Mouse (Mus musculus) limb, embryonic 12.5 days (tissue): ENCODE measurements around the gene Paf1. TPM values are rescaled to one million over a fixed set of nuclear protein-coding genes. Genes with fewer than 3 reads are reported as not detected.

Experiments
- ATAC-seq: fragments of 200-750 bp; cut with Nextera tagmentation; 2 replicates; pipeline ENCODE4 v1.8.0; 2017; ENCODE audit warnings: low read depth, moderate TSS enrichment; ENCODE audit not compliant: insufficient number of reproducible peaks, insufficient read depth, low FRiP score, low TSS enrichment
- H3K27ac ChIP-seq: fragments of 300-500 bp; sonication (generic); 2 replicates; pipeline ENCODE4 v1.5.1; 2016; ENCODE audit warnings: mild to moderate bottlenecking, moderate library complexity
- H3K27me3 ChIP-seq: fragments of 300-500 bp; sonication (generic); 2 replicates; pipeline ENCODE4 v1.6.1; 2016; ENCODE audit warnings: mild to moderate bottlenecking, moderate library complexity
- H3K36me3 ChIP-seq: fragments of 300-500 bp; sonication (generic); 2 replicates; pipeline ENCODE4 v1.6.1; 2016; ENCODE audit warnings: mild to moderate bottlenecking, moderate library complexity
- H3K4me1 ChIP-seq: fragments of 300-500 bp; sonication (generic); replicated peaks from 2 replicates; pipeline ENCODE4 v1.6.1; 2016
- H3K4me2 ChIP-seq: fragments of 300-500 bp; sonication (generic); 2 replicates; pipeline ENCODE4 v1.6.1; 2016; ENCODE audit warnings: mild to moderate bottlenecking, moderate library complexity
- H3K4me3 ChIP-seq: fragments of 300-500 bp; sonication (generic); replicated peaks from 2 replicates; pipeline ENCODE4 v1.5.1; 2016; ENCODE audit warnings: mild to moderate bottlenecking
- H3K9ac ChIP-seq: fragments of 300-500 bp; sonication (generic); replicated peaks from 2 replicates; pipeline ENCODE4 v1.6.1; 2016; ENCODE audit warnings: mild to moderate bottlenecking, moderate library complexity
- H3K9me3 ChIP-seq: fragments of 300-500 bp; sonication (generic); 2 replicates; pipeline ENCODE4 v1.6.1; 2016; ENCODE audit warnings: mild to moderate bottlenecking, moderate library complexity
- WGBS: fragments of 180-500 bp; shearing (Covaris S2); methylation state at CpG from one replicate; pipeline ENCODE4 v1.1.7; 2016; 5-methylcytosine and 5-hydroxymethylcytosine counted together
- polyA plus RNA-seq: library from polyadenylated mRNA; unstranded; fragments of >200 nt; fragmentation: Nextera tagmentation; extraction: Ambion mirVana; gene quantifications from 2 replicates; pipeline ENCODE4 v1.2.1, GENCODE M21; 2016

The Paf1 gene
- polyA plus RNA-seq, 1 experiment from 2014 or later: 86.8 TPM

GRCm38 (mm10) chr7:28378769-28379651, 13.7 kb upstream of the Paf1 start:
- H3K4me3 ChIP-seq: peak overlapping the region; percentile 67
- no peaks in the 10 kb centered on the region for H3K9me3 ChIP-seq
- no peaks in the 10 kb centered on the region for H3K27me3 ChIP-seq
- WGBS: 2% methylated on average over 53 of the region's 53 CpGs
- H3K36me3 ChIP-seq: peaks cover 9% of the 10 kb centered on the region
- H3K27ac ChIP-seq: peak overlapping the region; percentile 89
- peak overlapping the region; percentile 93 for H3K4me2 ChIP-seq
- peak; percentile 5; the same call in 1 of the 2 replicates for ATAC-seq
- H3K9ac ChIP-seq: peak overlapping the region; percentile 83
- H3K4me1 ChIP-seq: peaks cover 72% of the 10 kb centered on the region

DNA sequence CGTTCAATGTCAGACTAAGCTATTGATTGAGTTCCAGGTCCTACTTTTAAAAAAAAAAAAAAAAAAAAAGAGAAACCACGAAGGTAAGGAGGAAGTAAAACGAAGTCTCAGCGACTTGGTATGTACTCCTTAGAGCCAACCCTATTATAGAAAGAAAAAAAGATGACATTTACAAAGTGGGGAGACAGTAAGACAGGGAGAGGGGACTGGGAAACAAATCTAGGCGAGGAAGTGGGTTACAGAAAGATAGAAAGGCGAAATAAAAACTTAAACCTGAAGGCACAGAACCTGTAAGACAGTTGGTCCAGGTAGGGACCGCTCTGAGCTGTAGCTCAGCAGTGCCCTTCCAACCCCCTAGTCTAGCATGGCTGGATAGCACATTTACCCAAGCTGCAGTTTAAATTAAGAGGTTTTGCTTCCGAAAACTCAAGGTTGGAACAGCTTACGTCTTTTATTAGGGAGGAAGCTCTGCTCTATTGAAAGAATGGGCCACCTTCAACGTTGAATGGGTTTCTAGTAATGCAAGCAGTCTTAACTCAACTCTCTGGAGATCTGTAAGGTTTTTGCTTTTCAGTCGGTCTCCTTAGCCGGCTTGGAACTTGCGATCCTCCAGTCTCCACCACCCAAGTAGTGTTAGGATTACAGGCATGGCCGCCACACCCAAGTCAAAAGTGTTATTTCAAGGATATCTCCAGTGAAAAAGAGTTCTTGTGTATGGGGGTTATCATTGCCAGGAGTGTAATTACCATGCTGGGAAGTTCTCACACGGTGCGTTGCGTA, 12.3 kb upstream of the Paf1 start, which contains the start of gene Zfp36:
Zfp36 (minus strand) TSS at position 17 of the 780 bp plus-strand sequence.
- Histone ChIP-seq H3K4me1 (peaks cover 70% of the 10 kb centered on the region), H3K27me3 (no peaks in the 10 kb centered on the region), H3K4me2 (peak within 1 kb of the TSS; percentile 93), H3K9me3 (no peaks in the 10 kb centered on the region), H3K27ac (peak within 1 kb of the TSS; percentile 99), H3K9ac (peak within 1 kb of the TSS; percentile 83), H3K36me3 (peaks cover 15% of the 10 kb centered on the region), H3K4me3 (peak within 1 kb of the TSS; percentile 67)
- no peak for ATAC-seq
- 51% methylated on average over 17 of the region's 17 CpGs for WGBS

DNA sequence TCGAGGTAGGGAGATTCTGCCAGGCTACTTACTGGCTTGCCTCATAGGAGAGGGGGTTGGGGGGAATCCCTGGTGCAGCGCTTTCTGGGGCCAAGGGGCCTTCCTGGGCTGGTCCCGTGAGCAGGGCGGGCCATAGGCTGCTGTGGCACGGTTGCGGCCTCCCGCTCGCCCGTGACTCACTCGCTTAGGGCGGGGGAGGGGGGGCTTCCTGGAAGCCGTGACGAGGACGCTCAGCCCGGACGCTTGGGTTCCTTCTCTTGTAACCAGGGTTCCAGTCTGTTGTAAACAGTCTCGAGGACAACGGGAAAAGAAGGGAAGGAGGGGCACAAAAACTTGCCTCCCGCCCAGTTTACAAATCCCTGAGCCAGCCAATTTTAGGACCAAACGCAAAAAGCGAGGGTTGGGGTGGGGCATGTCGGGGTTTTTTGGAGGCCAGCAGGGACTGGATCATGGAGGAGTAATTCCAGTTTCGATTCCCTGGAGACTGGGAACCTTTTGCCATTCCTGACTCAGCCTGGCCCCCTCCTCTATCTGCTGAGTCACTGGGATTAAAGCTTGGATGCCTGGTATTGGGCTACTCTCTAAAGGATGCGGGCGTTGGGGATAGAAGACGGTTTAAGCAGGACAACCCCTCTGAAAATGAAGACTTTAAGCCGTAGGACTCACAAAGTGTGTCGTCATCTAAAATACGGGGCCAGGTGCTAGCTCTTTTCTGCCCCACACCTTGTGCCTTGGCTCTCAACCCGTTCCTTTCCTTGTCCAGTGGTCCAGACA, 11.5 kb upstream of the Paf1 start:
- peak overlapping the region; percentile 66 for H3K4me2 ChIP-seq
- 5% methylated on average over 30 of the region's 30 CpGs for WGBS
- 0 out of 2 replicates have a peak, but pooled peaks have one; percentile 13 for ATAC-seq
- no peaks in the 10 kb centered on the region for H3K9me3 ChIP-seq
- no peaks in the 10 kb centered on the region for H3K27me3 ChIP-seq
- peak overlapping the region; percentile 38 for H3K4me3 ChIP-seq
- H3K36me3 ChIP-seq: peaks cover 22% of the 10 kb centered on the region
- peak overlapping the region; percentile 63 for H3K9ac ChIP-seq
- peaks cover 67% of the 10 kb centered on the region for H3K4me1 ChIP-seq
- H3K27ac ChIP-seq: peak overlapping the region; percentile 99

- Histone ChIP-seq H3K9ac (peak overlapping the region; percentile 63), H3K4me2 (peak overlapping the region; percentile 66), H3K9me3 (no peaks in the 10 kb centered on the region), H3K4me3 (peak overlapping the region; percentile 38), H3K27me3 (no peaks in the 10 kb centered on the region), H3K4me1 (peaks cover 63% of the 10 kb centered on the region), H3K27ac (peak overlapping the region; percentile 99), H3K36me3 (peaks cover 24% of the 10 kb centered on the region)
- under 1% methylated on average over 20 of the region's 20 CpGs for WGBS
- ATAC-seq: peak; percentile 61
Measured at GRCm38 (mm10) chr7:28381938-28382337, 10.8 kb upstream of the Paf1 start.

DNA sequence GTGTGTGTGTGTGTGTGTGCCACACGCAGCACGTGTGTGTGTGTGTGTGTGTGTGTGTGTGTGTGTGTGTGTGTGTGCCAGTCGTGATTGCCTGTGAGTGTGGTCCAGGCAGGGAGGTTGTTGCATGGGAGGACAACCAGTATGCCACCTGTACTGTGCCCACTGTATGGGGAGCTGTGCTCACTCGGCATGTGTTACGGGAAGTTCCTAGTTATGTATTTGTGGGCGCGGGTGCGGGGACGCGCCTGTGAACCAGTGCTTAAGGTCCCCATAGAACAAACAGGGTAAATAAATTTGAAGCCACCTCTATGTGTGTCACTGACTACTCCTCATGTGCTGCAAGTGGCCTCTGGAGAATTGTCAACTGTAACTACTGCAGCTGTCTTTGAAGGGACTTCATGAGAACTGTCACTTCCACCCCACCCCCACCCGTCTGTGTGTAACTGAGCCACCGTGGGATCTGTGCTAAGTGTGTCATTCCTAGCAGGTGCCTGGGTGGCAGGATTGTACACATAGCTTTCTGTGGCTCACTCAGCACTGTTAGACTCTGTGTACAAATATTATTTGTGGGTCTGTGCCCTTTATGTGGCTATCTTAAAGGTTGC, 10.3 kb upstream of the Paf1 start:
- peak overlapping the region; percentile 38 for H3K4me3 ChIP-seq
- H3K9ac ChIP-seq: peak overlapping the region; percentile 63
- H3K27ac ChIP-seq: peak overlapping the region; percentile 99
- peak overlapping the region; percentile 66 for H3K4me2 ChIP-seq
- ATAC-seq: no peak
- H3K27me3 ChIP-seq: no peaks in the 10 kb centered on the region
- H3K9me3 ChIP-seq: no peaks in the 10 kb centered on the region
- peaks cover 58% of the 10 kb centered on the region for H3K4me1 ChIP-seq
- peaks cover 24% of the 10 kb centered on the region for H3K36me3 ChIP-seq
- 56% methylated on average over 10 of the region's 12 CpGs for WGBS

DNA sequence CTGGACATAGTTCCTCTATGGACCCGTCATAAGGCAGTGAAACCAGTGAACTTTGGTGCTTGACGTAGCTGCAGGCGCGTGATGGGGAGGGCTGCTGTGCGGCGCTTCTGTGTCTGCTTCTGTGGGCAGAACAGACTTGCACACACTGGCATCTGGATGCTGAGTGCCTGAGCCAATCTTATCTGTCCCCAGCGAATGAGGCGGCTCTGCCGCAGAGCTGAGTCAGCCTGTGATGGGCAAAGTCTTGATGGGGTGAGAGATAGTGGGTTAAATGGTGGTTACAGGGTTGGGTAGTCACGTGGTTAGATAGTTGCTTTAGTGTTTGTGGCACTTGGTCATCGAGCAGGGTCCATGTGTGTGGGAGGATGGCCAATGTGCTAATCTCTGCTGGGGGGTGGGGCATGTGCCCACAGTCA, 9.8 kb upstream of the Paf1 start:
- no peak overlapping the region for H3K4me3 ChIP-seq
- no peaks in the 10 kb centered on the region for H3K27me3 ChIP-seq
- no peak overlapping the region for H3K9ac ChIP-seq
- peak overlapping the region; percentile 66; the same call in 1 of the 2 replicates for H3K4me2 ChIP-seq
- H3K27ac ChIP-seq: peak overlapping the region; percentile 99
- no peak for ATAC-seq
- peaks cover 52% of the 10 kb centered on the region for H3K4me1 ChIP-seq
- H3K36me3 ChIP-seq: peaks cover 24% of the 10 kb centered on the region
- 74% methylated on average over 11 of the region's 11 CpGs for WGBS
- no peaks in the 10 kb centered on the region for H3K9me3 ChIP-seq

GRCm38 (mm10) chr7:28383606-28384005, 9.1 kb upstream of the Paf1 start:
- H3K9me3 ChIP-seq: no peaks in the 10 kb centered on the region
- H3K36me3 ChIP-seq: peaks cover 29% of the 10 kb centered on the region
- H3K27ac ChIP-seq: peak overlapping the region; percentile 99; the same call in 1 of the 2 replicates
- ATAC-seq: no peak
- peaks cover 46% of the 10 kb centered on the region for H3K4me1 ChIP-seq
- H3K27me3 ChIP-seq: no peaks in the 10 kb centered on the region
- H3K4me2 ChIP-seq: no peak overlapping the region
- no peak overlapping the region for H3K9ac ChIP-seq
- no peak overlapping the region for H3K4me3 ChIP-seq
- 83% methylated on average over 4 of the region's 4 CpGs for WGBS

- Histone ChIP-seq H3K4me2 (no peak overlapping the region), H3K36me3 (peaks cover 35% of the 10 kb centered on the region)
- 85% methylated on average over 6 of the region's 6 CpGs for WGBS
Measured at GRCm38 (mm10) chr7:28384162-28384561, 8.6 kb upstream of the Paf1 start.

DNA sequence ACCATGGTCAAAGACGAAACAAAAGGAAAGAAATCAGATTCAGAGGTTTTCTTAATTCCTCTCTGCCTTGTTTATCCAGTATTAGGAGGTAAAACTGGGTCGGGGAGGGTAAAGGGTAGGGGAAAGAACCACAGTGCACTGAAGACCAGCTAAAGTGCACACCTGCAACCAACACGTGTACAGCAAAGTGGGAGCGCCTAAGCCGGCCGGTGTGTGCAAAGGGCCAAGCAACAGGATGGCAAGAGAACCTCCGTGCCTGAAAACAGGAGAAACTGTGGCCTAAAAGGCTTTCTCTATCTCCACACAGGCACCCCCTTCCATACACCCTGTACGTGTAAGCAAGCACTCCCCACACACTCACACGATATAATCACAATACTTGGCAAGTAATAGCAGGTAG, 7.6 kb upstream of the Paf1 start:
- no peaks in the 10 kb centered on the region for H3K27me3 ChIP-seq
- no peak overlapping the region for H3K27ac ChIP-seq
- peaks cover 45% of the 10 kb centered on the region for H3K36me3 ChIP-seq
- no peak for ATAC-seq
- H3K9ac ChIP-seq: no peak overlapping the region
- H3K4me3 ChIP-seq: no peak overlapping the region
- peaks cover 35% of the 10 kb centered on the region for H3K4me1 ChIP-seq
- 85% methylated on average over 9 of the region's 9 CpGs for WGBS
- no peaks in the 10 kb centered on the region for H3K9me3 ChIP-seq
- H3K4me2 ChIP-seq: no peak overlapping the region

More at GRCm38 (mm10) chr7:28384162-28384561, 8.6 kb upstream of the Paf1 start:
- no peak overlapping the region for H3K27ac ChIP-seq
- no peaks in the 10 kb centered on the region for H3K27me3 ChIP-seq
- no peak overlapping the region for H3K9ac ChIP-seq
- no peaks in the 10 kb centered on the region for H3K9me3 ChIP-seq
- no peak overlapping the region for H3K4me3 ChIP-seq
- ATAC-seq: no peak
- H3K4me1 ChIP-seq: peaks cover 41% of the 10 kb centered on the region

DNA sequence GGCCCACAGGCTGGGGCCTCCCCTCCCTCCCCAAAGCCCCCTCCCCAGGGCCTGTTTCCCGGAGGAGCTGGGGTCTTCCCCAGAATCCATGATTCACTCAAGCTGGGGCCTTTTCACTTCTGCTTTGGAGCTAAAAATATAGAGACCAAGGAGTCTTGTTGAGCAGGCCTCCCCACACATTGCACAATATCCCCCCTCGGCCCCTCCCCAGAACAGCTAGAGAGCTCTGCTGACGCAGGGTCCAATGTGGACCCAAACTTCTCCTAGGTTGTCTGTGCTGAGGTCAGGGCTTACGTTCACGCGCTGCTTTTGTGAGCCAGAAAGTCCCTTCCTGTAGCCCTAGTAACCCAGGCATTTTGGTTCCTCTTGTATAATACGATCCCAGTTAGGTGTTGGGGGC, 6.7 kb upstream of the Paf1 start:
- no peaks in the 10 kb centered on the region for H3K27me3 ChIP-seq
- peak overlapping the region; percentile 54; the same call in 1 of the 2 replicates for H3K27ac ChIP-seq
- no peak overlapping the region for H3K4me3 ChIP-seq
- no peaks in the 10 kb centered on the region for H3K9me3 ChIP-seq
- no peak for ATAC-seq
- H3K36me3 ChIP-seq: peaks cover 53% of the 10 kb centered on the region
- peaks cover 27% of the 10 kb centered on the region for H3K4me1 ChIP-seq
- WGBS: 85% methylated on average over 7 of the region's 7 CpGs
- H3K4me2 ChIP-seq: no peak overlapping the region
- no peak overlapping the region for H3K9ac ChIP-seq
